Mouse (Mus musculus) embryonic fibroblast, embryonic 13.5 days (primary cell): Measurements from ENCODE around the gene Oprm1.

ENCODE experiments used
- CTCF ChIP-seq: IDR thresholded peaks from 2 replicates; pipeline ENCODE4 v1.5.1; 2011; ENCODE audit warnings: mild to moderate bottlenecking, control low read depth, low read length, moderate library complexity, borderline replicate concordance; ENCODE audit not compliant: insufficient read depth
- POLR2A ChIP-seq: IDR thresholded peaks from 2 replicates; pipeline ENCODE4 v1.6.1; 2011; ENCODE audit warnings: low read depth, mild to moderate bottlenecking, control low read depth, low read length, moderate library complexity

- TF ChIP-seq CTCF, result no peak
- TF ChIP-seq POLR2A, result no peak
These were observed 90.0 kb downstream of the Oprm1 start for GRCm38 (mm10) chr10:6848162-6848754.
